Mouse (Mus musculus) midbrain, embryonic 15.5 days (tissue): ENCODE measurements around the gene Amigo3. TPM values are rescaled to one million over a fixed set of nuclear protein-coding genes. Genes with fewer than 3 reads are reported as not detected.
A peak's percentile ranks its signal among the peaks of the same experiment; 100 is the strongest.

ENCODE experiments used
- ATAC-seq: fragments of 200-750 bp; cut with Nextera tagmentation; replicated peaks from 2 replicates; pipeline ENCODE4 v1.8.0; 2017; ENCODE audit warnings: moderate TSS enrichment
- H3K27ac ChIP-seq: fragments of 300-500 bp; sonication (generic); 2 replicates; pipeline ENCODE4 v1.5.1; 2015; ENCODE audit warnings: mild to moderate bottlenecking, inconsistent platforms
- H3K27me3 ChIP-seq: fragments of 300-500 bp; sonication (generic); replicated peaks from 2 replicates; pipeline ENCODE4 v1.6.1; 2015; ENCODE audit warnings: inconsistent platforms
- H3K36me3 ChIP-seq: fragments of 300-500 bp; sonication (generic); replicated peaks from 2 replicates; pipeline ENCODE4 v1.6.1; 2015; ENCODE audit warnings: inconsistent platforms
- H3K4me1 ChIP-seq: fragments of 300-500 bp; sonication (generic); 2 replicates; pipeline ENCODE4 v1.6.1; 2015; ENCODE audit warnings: inconsistent platforms
- H3K4me2 ChIP-seq: fragments of 300-500 bp; sonication (generic); 2 replicates; pipeline ENCODE4 v1.6.1; 2015; ENCODE audit warnings: inconsistent platforms, mild to moderate bottlenecking, moderate library complexity
- H3K4me3 ChIP-seq: fragments of 300-500 bp; sonication (generic); 2 replicates; pipeline ENCODE4 v1.5.1; 2015; ENCODE audit warnings: mild to moderate bottlenecking, inconsistent platforms
- H3K9ac ChIP-seq: fragments of 300-500 bp; sonication (generic); 2 replicates; pipeline ENCODE4 v1.6.1; 2015; ENCODE audit warnings: mild to moderate bottlenecking, inconsistent platforms
- H3K9me3 ChIP-seq: fragments of 300-500 bp; sonication (generic); 2 replicates; pipeline ENCODE4 v1.6.1; 2016; ENCODE audit warnings: inconsistent platforms
- WGBS: fragments of 180-500 bp; shearing (Covaris S2); methylation state at CpG from one replicate; pipeline ENCODE4 v1.1.7; 2015; ENCODE audit warnings: mixed read lengths; 5-methylcytosine and 5-hydroxymethylcytosine counted together
- polyA plus RNA-seq: library from polyadenylated mRNA; unstranded; fragments of >200 nt; fragmentation: Nextera tagmentation; extraction: Ambion mirVana; gene quantifications from 2 replicates; pipeline ENCODE4 v1.2.1, GENCODE M21; 2015

Gene Amigo3
- polyA plus RNA-seq, 1 experiment from 2014 or later = 3.6 TPM

DNA sequence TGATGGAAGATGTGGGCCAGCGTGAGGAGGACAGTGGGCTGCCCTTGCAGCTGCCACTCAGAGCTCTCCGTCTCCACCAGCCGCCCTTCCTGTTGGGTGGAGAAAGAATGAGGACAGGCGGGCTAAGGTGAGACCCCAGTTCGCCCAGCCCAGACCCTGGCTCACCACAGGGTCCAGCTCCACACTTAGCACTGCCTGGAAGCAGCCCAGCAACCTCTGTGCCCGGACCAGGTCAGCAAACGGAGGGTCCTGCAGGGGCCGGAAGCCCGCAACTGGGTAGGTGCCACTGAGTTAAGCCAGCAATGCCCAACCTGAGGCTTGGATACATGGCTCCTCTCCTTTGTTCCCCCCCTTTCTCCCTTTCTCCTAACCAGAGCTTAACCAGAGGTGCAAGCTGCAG, 16.0 kb downstream of the Amigo3 start:
- peaks cover 3% of the 10 kb centered on the region; the same call in 1 of the 2 replicates for H3K36me3 ChIP-seq
- H3K27me3 ChIP-seq = no peaks in the 10 kb centered on the region
- no peak overlapping the region for H3K4me2 ChIP-seq
- no peak overlapping the region for H3K4me3 ChIP-seq
- 0 out of 2 replicates have a peak, but pooled peaks cover 4% of the 10 kb centered on the region for H3K4me1 ChIP-seq
- H3K9ac ChIP-seq = no peak overlapping the region
- no peak overlapping the region for H3K27ac ChIP-seq
- ATAC-seq = no peak
- H3K9me3 ChIP-seq = no peaks in the 10 kb centered on the region
- 86% methylated on average over 9 of the region's 9 CpGs for WGBS

DNA sequence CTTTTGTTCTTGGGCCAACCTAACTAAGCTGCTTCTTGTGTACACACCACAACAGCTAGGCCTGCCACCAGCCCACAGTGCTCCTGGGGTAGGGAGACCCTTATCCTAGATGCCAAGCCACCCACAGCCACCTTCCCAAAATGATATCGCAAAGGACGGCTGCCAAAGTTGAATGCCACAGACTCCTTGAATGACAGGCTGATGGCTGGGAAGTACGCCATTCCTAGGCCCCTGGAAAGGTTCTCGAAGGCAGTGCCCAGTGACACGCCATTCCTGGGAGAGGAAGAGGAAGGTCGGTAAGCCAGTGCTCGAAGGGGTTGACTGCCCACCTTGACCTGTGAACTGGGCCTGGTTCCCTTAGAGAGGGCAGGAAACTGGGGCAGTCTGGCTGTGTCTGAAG, 16.6 kb downstream of the Amigo3 start:
- Histone ChIP-seq H3K36me3 (peaks cover 3% of the 10 kb centered on the region; the same call in 1 of the 2 replicates), H3K4me1 (0 out of 2 replicates have a peak, but pooled peaks cover 4% of the 10 kb centered on the region), H3K4me2 (no peak overlapping the region), H3K27ac (no peak overlapping the region), H3K9me3 (no peaks in the 10 kb centered on the region), H3K4me3 (no peak overlapping the region), H3K27me3 (no peaks in the 10 kb centered on the region), H3K9ac (no peak overlapping the region)
- WGBS = 92% methylated on average over 7 of the region's 7 CpGs
- ATAC-seq = no peak

GRCm38 (mm10) chr9:108071801-108072200, 18.8 kb downstream of the Amigo3 start:
- 82% methylated on average over 4 of the region's 4 CpGs for WGBS
- Histone ChIP-seq H3K4me2 (no peak overlapping the region), H3K9ac (no peak overlapping the region), H3K4me1 (0 out of 2 replicates have a peak, but pooled peaks cover 4% of the 10 kb centered on the region), H3K36me3 (peaks cover 3% of the 10 kb centered on the region; the same call in 1 of the 2 replicates), H3K9me3 (no peaks in the 10 kb centered on the region), H3K27me3 (no peaks in the 10 kb centered on the region), H3K4me3 (no peak overlapping the region), H3K27ac (no peak overlapping the region)
- no peak for ATAC-seq

GRCm38 (mm10) chr9:108072481-108072924, 19.5 kb downstream of the Amigo3 start:
- Histone ChIP-seq H3K36me3 (peaks cover 3% of the 10 kb centered on the region; the same call in 1 of the 2 replicates), H3K9ac (no peak overlapping the region), H3K4me1 (0 out of 2 replicates have a peak, but pooled peaks cover 4% of the 10 kb centered on the region), H3K4me3 (no peak overlapping the region), H3K27me3 (no peaks in the 10 kb centered on the region), H3K27ac (no peak overlapping the region), H3K9me3 (no peaks in the 10 kb centered on the region), H3K4me2 (no peak overlapping the region)
- WGBS = 56% methylated on average over 9 of the region's 9 CpGs
- no peak for ATAC-seq

DNA sequence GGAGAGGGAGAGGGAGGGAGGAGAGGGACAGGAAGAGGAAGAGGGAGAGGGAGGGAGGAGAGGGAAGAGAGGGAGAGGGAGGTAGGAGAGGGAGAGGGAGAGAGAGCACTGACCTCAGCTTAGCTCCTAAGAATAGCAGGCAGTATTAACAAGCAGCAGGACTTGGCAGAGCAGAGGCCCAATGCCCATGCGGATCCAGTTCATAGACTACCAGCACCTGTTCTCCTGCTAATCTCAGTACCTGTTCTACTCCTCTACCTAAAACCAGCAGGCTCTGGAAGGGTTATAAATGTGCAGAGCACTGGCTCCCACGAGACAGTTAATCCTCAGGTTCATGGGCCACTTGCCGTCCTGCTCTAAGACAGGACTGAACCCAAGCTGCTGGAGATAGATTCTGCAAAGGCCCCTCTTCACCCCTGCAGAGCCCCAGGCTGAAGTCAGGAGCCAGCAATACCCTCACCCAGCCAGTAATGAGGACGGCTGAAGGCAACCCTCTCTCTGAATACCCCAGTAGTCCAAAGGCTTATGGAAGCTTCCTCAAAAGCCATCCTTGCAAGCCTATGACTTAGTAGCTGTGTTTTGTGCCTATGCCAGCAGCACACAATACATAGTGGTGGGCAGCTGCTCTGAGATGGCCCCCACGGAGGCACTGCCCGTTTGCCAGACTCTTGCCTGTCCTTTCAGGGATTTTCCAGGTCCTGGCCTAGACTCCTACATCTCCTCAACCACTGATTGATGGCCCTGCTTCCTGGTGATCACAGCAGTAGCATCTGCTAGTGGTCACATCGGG, 20.4 kb downstream of the Amigo3 start:
- WGBS = 53% methylated on average over 7 of the region's 7 CpGs
- ATAC-seq = no peak
- no peak overlapping the region for H3K9ac ChIP-seq
- no peak overlapping the region for H3K4me2 ChIP-seq
- no peaks in the 10 kb centered on the region for H3K27me3 ChIP-seq
- peaks cover 11% of the 10 kb centered on the region for H3K4me1 ChIP-seq
- no peak overlapping the region for H3K27ac ChIP-seq
- no peaks in the 10 kb centered on the region for H3K9me3 ChIP-seq
- no peak overlapping the region for H3K4me3 ChIP-seq
- H3K36me3 ChIP-seq = peaks cover 3% of the 10 kb centered on the region; the same call in 1 of the 2 replicates

GRCm38 (mm10) chr9:108080168-108080567, 27.2 kb downstream of the Amigo3 start, which contains the start of gene Mst1:
Mst1 (plus strand) TSS chr9:108080436.
- peaks cover 10% of the 10 kb centered on the region; the same call in 1 of the 2 replicates for H3K36me3 ChIP-seq
- no peaks in the 10 kb centered on the region for H3K9me3 ChIP-seq
- peak within 1 kb of the TSS; percentile 84 for H3K4me2 ChIP-seq
- H3K4me1 ChIP-seq = peaks cover 23% of the 10 kb centered on the region
- WGBS = 82% methylated on average over 5 of the region's 5 CpGs
- peak within 1 kb of the TSS; percentile 99 for H3K9ac ChIP-seq
- H3K27ac ChIP-seq = no peak within 1 kb of the TSS
- ATAC-seq = no peak
- peaks cover 29% of the 10 kb centered on the region for H3K27me3 ChIP-seq
- H3K4me3 ChIP-seq = peak within 1 kb of the TSS; percentile 98

GRCm38 (mm10) chr9:108082549-108082948, 29.6 kb downstream of the Amigo3 start:
- Histone ChIP-seq H3K27me3 (peaks cover 29% of the 10 kb centered on the region), H3K36me3 (peaks cover 33% of the 10 kb centered on the region), H3K27ac (no peak overlapping the region), H3K4me3 (no peak overlapping the region), H3K9ac (no peak overlapping the region), H3K4me1 (peaks cover 23% of the 10 kb centered on the region), H3K4me2 (peak overlapping the region; percentile 34), H3K9me3 (no peaks in the 10 kb centered on the region)
- no peak for ATAC-seq
- WGBS = 8% methylated on average over 19 of the region's 19 CpGs

- peaks cover 19% of the 10 kb centered on the region for H3K4me1 ChIP-seq
- no peaks in the 10 kb centered on the region for H3K9me3 ChIP-seq
- no peak for ATAC-seq
- H3K4me3 ChIP-seq = no peak within 1 kb of the TSS
- H3K27me3 ChIP-seq = peaks cover 29% of the 10 kb centered on the region
- peaks cover 37% of the 10 kb centered on the region for H3K36me3 ChIP-seq
- H3K4me2 ChIP-seq = peak within 1 kb of the TSS; percentile 34
- 38% methylated on average over 12 of the region's 12 CpGs for WGBS
- no peak within 1 kb of the TSS for H3K27ac ChIP-seq
- no peak within 1 kb of the TSS for H3K9ac ChIP-seq
Measured at GRCm38 (mm10) chr9:108082988-108083431, 30.1 kb downstream of the Amigo3 start, which contains the start of gene Rnf123. Rnf123 (minus strand) TSS chr9:108083346.

GRCm38 (mm10) chr9:108083561-108083960, 30.6 kb downstream of the Amigo3 start:
- no peak for ATAC-seq
- H3K27me3 ChIP-seq = peaks cover 29% of the 10 kb centered on the region
- no peak overlapping the region for H3K9ac ChIP-seq
- H3K27ac ChIP-seq = no peak overlapping the region
- H3K4me1 ChIP-seq = peaks cover 13% of the 10 kb centered on the region
- H3K36me3 ChIP-seq = peaks cover 39% of the 10 kb centered on the region
- H3K4me3 ChIP-seq = no peak overlapping the region
- no peaks in the 10 kb centered on the region for H3K9me3 ChIP-seq
- 85% methylated on average over 6 of the region's 6 CpGs for WGBS
- H3K4me2 ChIP-seq = no peak overlapping the region

DNA sequence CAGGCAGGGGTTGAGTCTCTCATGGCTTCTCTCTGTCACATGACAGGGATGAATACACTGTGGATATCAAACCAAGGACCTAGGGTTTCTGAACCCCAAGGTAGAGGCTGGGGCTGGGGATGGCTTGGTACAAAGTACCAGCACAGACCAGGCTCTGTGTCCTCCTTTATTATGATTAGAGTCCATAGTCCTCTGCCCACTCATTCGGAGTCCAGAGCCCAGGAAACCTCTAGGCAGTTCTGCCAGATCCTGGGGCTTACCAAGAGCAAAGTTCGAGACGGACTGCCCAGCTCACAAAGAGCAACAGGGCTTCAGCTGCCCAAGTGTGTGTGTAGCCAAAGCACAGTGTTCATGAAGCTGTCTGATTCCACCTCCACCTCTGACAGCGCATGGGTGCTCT, 32.3 kb downstream of the Amigo3 start:
- Histone ChIP-seq H3K4me3 (no peak overlapping the region), H3K4me1 (peaks cover 5% of the 10 kb centered on the region; the same call in 1 of the 2 replicates), H3K4me2 (no peak overlapping the region), H3K36me3 (peaks cover 50% of the 10 kb centered on the region), H3K27me3 (peaks cover 29% of the 10 kb centered on the region), H3K9ac (no peak overlapping the region), H3K27ac (no peak overlapping the region), H3K9me3 (no peaks in the 10 kb centered on the region)
- WGBS = 97% methylated on average over 4 of the region's 4 CpGs
- no peak for ATAC-seq

- ATAC-seq = no peak
- WGBS = 93% methylated on average over 7 of the region's 7 CpGs
- H3K36me3 ChIP-seq = peaks cover 41% of the 10 kb centered on the region
Measured at GRCm38 (mm10) chr9:108090611-108091120, 37.7 kb downstream of the Amigo3 start.

GRCm38 (mm10) chr9:108093586-108093985, 40.6 kb downstream of the Amigo3 start:
- Histone ChIP-seq H3K9me3 (no peaks in the 10 kb centered on the region), H3K27ac (no peak overlapping the region; the same call in 1 of the 2 replicates), H3K4me2 (peak overlapping the region; percentile 96), H3K9ac (peak overlapping the region; percentile 75), H3K27me3 (no peaks in the 10 kb centered on the region), H3K36me3 (peaks cover 17% of the 10 kb centered on the region), H3K4me3 (peak overlapping the region; percentile 61), H3K4me1 (peaks cover 20% of the 10 kb centered on the region)
- ATAC-seq = peak; percentile 12; the same call in 1 of the 2 replicates
- 65% methylated on average over 10 of the region's 10 CpGs for WGBS

More at GRCm38 (mm10) chr9:108090611-108091120, 37.7 kb downstream of the Amigo3 start:
- Histone ChIP-seq H3K4me1 (peaks cover 18% of the 10 kb centered on the region), H3K27me3 (no peaks in the 10 kb centered on the region), H3K9ac (no peak overlapping the region), H3K4me3 (no peak overlapping the region), H3K4me2 (no peak overlapping the region), H3K27ac (no peak overlapping the region), H3K9me3 (no peaks in the 10 kb centered on the region)
